Mouse (Mus musculus) gastrocnemius, postnatal 14 days (tissue): ENCODE data around the gene Lzts2. TPM values are rescaled to one million over a fixed set of nuclear protein-coding genes. Genes with fewer than 3 reads are reported as not detected.
"Not testable (repeated sequence)": the region's sequence is repeated elsewhere in the genome, so short reads cannot be mapped to it uniquely, and the experiment has no call there.

Source experiments
- DNase-seq: peaks from one replicate; pipeline ENCODE4 v3.0.0; 2021; ENCODE audit warnings: mixed read lengths
- intact Hi-C: fragments of 180-260 bp; cut with DNase I; formaldehyde crosslinking; loops from one replicate; pipeline ENCODE4 v1.15.1; 2025; ENCODE audit warnings: low total_unique reads
- total RNA-seq, 2 experiments: library from RNA; stranded (reverse); gene quantifications; 2 replicates each; pipeline ENCODE4 v1.2.3; 2021

Lzts2 gene
- total RNA-seq, 2 experiments from 2014 or later, result 26.8 to 29.0 TPM

GRCm38 (mm10) chr19:45018351-45018831, 4.2 kb downstream of the Lzts2 start:
- intact Hi-C loops, result no loop called here
- DNase-seq, result no peak

- intact Hi-C loops, result no loop called here
- peak; percentile 85 for DNase-seq
Observed at GRCm38 (mm10) chr19:45020348-45020747, 6.1 kb downstream of the Lzts2 start.

GRCm38 (mm10) chr19:45021362-45021761, 7.1 kb downstream of the Lzts2 start:
- DNase-seq, result no peak
- intact Hi-C loops, result no loop called here

- intact Hi-C loops, result no loop called here
- no peak for DNase-seq
Observed at GRCm38 (mm10) chr19:45023993-45024392, 9.8 kb downstream of the Lzts2 start.

- intact Hi-C loops, result no loop called here
- no peak for DNase-seq
Observed at GRCm38 (mm10) chr19:45024775-45025174, 10.6 kb downstream of the Lzts2 start.

GRCm38 (mm10) chr19:45025937-45026568, 11.8 kb downstream of the Lzts2 start:
- no peak for DNase-seq
- intact Hi-C loops, result no loop called here

- intact Hi-C loops, result no loop called here
- no peak for DNase-seq
Observed at GRCm38 (mm10) chr19:45026958-45027670, 12.9 kb downstream of the Lzts2 start.

- no peak for DNase-seq
- intact Hi-C loops, result no loop called here
Observed at GRCm38 (mm10) chr19:45027848-45028247, 13.6 kb downstream of the Lzts2 start.

GRCm38 (mm10) chr19:45028746-45029145, 14.5 kb downstream of the Lzts2 start:
- intact Hi-C loops, result no loop called here
- no peak for DNase-seq

- DNase-seq, result no peak
- intact Hi-C loops, result no loop called here
Observed at GRCm38 (mm10) chr19:45029571-45029970, 15.4 kb downstream of the Lzts2 start.

- DNase-seq, result peak; percentile 73
- intact Hi-C loops, result loop anchor here (2.0 kb wide), 1 partner anchor 17 kb away; no protein-coding TSS in a partner anchor
Observed at GRCm38 (mm10) chr19:45030111-45030510, 15.9 kb downstream of the Lzts2 start.

GRCm38 (mm10) chr19:45030746-45031693, 16.8 kb downstream of the Lzts2 start:
- intact Hi-C loops, result loop anchor here (2.0 kb wide), 1 partner anchor 18 kb away; no protein-coding TSS in a partner anchor

GRCm38 (mm10) chr19:45031780-45032179, 17.6 kb downstream of the Lzts2 start:
- intact Hi-C loops, result loop anchor here (2.0 kb wide), 1 partner anchor 19 kb away; no protein-coding TSS in a partner anchor
- DNase-seq, result peak; percentile 78

More at GRCm38 (mm10) chr19:45030746-45031693, 16.8 kb downstream of the Lzts2 start:
- DNase-seq, result peak; percentile 77

GRCm38 (mm10) chr19:45032570-45033332, 18.5 kb downstream of the Lzts2 start:
- intact Hi-C loops, result no loop called here

GRCm38 (mm10) chr19:45036867-45037266, 22.7 kb downstream of the Lzts2 start:
- intact Hi-C loops, result no loop called here
- DNase-seq, result peak; percentile 77

More at GRCm38 (mm10) chr19:45032570-45033332, 18.5 kb downstream of the Lzts2 start:
- no peak for DNase-seq

GRCm38 (mm10) chr19:45038198-45038597, 24.0 kb downstream of the Lzts2 start:
- DNase-seq, intact Hi-C loops: not testable (repeated sequence)

GRCm38 (mm10) chr19:45040214-45040613, 26.0 kb downstream of the Lzts2 start:
- intact Hi-C loops, result no loop called here

GRCm38 (mm10) chr19:45044389-45044927, 30.2 kb downstream of the Lzts2 start:
- intact Hi-C loops, result no loop called here
- DNase-seq, result no peak

More at GRCm38 (mm10) chr19:45040214-45040613, 26.0 kb downstream of the Lzts2 start:
- no peak for DNase-seq
